Mouse (Mus musculus) c-Kit-positive CD71-negative TER-119-negative erythroid progenitor cells, embryonic 14.5 days (primary cell): ENCODE results near the gene Pepd.

Source experiments
- DNase-seq: peaks from one replicate; pipeline ENCODE4 v3.0.0-alpha.2; 2013; ENCODE audit warnings: low read depth

The Pepd gene

GRCm38 (mm10) chr7:34983702-34984475, 71.7 kb downstream of the Pepd start:
- DNase-seq: no peak

- no peak for DNase-seq
These were observed 72.5 kb downstream of the Pepd start for GRCm38 (mm10) chr7:34984526-34985133.

- DNase-seq: no peak
These were observed 73.0 kb downstream of the Pepd start for GRCm38 (mm10) chr7:34985216-34985615.

- DNase-seq: no peak
These were observed 73.5 kb downstream of the Pepd start for GRCm38 (mm10) chr7:34985646-34986045.

- DNase-seq: no peak
These were observed 74.5 kb downstream of the Pepd start for GRCm38 (mm10) chr7:34986575-34987150.

- DNase-seq: no peak
These were observed 75.1 kb downstream of the Pepd start for GRCm38 (mm10) chr7:34987258-34987657.

- no peak for DNase-seq
These were observed 76.3 kb downstream of the Pepd start for GRCm38 (mm10) chr7:34988488-34988887.

GRCm38 (mm10) chr7:34991731-34992246, 79.6 kb downstream of the Pepd start:
- no peak for DNase-seq

- DNase-seq: no peak
These were observed 80.6 kb downstream of the Pepd start for GRCm38 (mm10) chr7:34992766-34993165.

- no peak for DNase-seq
These were observed 83.9 kb downstream of the Pepd start for GRCm38 (mm10) chr7:34995872-34996662.

GRCm38 (mm10) chr7:35000839-35001238, 88.7 kb downstream of the Pepd start:
- peak; percentile 33 for DNase-seq

GRCm38 (mm10) chr7:35003171-35003737, 91.1 kb downstream of the Pepd start:
- no peak for DNase-seq

GRCm38 (mm10) chr7:35006661-35007060, 94.5 kb downstream of the Pepd start:
- no peak for DNase-seq

GRCm38 (mm10) chr7:35013228-35013627, 101.0 kb downstream of the Pepd start:
- DNase-seq: no peak

GRCm38 (mm10) chr7:35015252-35015651, 103.1 kb downstream of the Pepd start:
- DNase-seq: no peak

- DNase-seq: no peak
These were observed 109.2 kb downstream of the Pepd start for GRCm38 (mm10) chr7:35021365-35021764.

- DNase-seq: no peak
These were observed 111.1 kb downstream of the Pepd start for GRCm38 (mm10) chr7:35023251-35023650.

- DNase-seq: no peak
These were observed 112.2 kb downstream of the Pepd start for GRCm38 (mm10) chr7:35024426-35024825.

GRCm38 (mm10) chr7:35025409-35026275, 113.5 kb downstream of the Pepd start:
- peak; percentile 55 for DNase-seq

GRCm38 (mm10) chr7:35026276-35026630, 114.1 kb downstream of the Pepd start:
- no peak for DNase-seq

GRCm38 (mm10) chr7:35026838-35027291, 114.7 kb downstream of the Pepd start:
- DNase-seq: no peak
